10 mouse cellular contexts compared by ENCODE assay signal in the genomic region with DNA sequence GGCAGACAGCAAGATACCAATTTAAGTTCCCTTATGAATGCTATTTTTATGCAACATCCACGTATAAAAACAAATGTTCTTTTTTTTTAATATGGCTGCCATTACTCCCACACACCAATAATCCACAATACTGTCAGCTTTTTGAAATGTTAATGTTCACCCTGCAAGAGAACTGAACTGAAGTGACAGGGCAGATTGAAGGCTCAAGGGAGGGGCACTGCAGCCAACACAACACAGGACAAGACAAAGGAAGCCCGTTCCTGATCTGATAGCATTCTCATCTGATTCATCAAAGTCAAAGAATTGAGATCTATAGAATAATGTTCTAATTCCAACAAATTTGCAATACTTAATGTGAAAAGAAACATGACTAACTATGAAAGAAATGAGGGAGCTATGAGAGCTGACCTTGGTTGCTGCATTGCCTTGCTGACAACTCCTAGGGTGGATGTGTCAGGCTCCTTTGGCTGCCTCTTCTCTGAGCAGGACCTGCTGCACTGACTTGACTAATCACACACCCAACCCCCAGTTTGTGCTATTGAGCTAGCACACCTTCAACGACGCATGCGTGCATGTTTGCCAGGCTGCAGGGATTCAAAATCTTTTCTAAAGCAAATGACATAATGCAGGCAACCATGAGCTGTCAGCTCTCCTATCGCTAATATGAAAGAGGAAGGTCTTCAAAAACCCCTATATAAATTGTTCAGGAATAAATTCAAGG. TPM values are rescaled to one million over a fixed set of nuclear protein-coding genes. Genes with fewer than 3 reads are reported as not detected.
DNase-seq lines count a peak whose midpoint lies in the region; ATAC-seq lines count a peak whose summit lies in the region.
"Had no signal": no experiment of that assay in that cellular context is flagged by ENCODE, and none has a peak within 500 bp of the region (broad histone marks: within the 10 kb centered on the region; RNA-seq: fewer than 3 reads in every experiment).

No protein-coding gene starts in this region.

- DNase-seq in midbrain, embryonic 10.5 days (ENCODE audit: low spot score) = no peak
- DNase-seq in left cerebral cortex, adult 9 months (ENCODE audit: low spot score in 2 of 2) = peak; percentile 36 to 54
- no peak for DNase-seq in adrenal gland, adult 8-10 months
- DNase-seq in spleen, adult 12 weeks (ENCODE audit: low spot score) = no peak
- DNase-seq in spleen, postnatal 36 days (ENCODE audit: low spot score in 2 of 2) = no peak
- DNase-seq in ovary, postnatal 10 days (ENCODE audit: low spot score) = no peak
- DNase-seq: adrenal gland, adult 2 months had no signal

- 62% methylated on average over 6 of the region's 6 CpGs for WGBS in midbrain, embryonic 13.5 days
- WGBS in midbrain, embryonic 10.5 days = 78% methylated on average over 6 of the region's 6 CpGs
- 63% methylated on average over 6 of the region's 6 CpGs for WGBS in hindbrain, embryonic 13.5 days

- peak overlapping the region; percentile 23 for H3K4me2 ChIP-seq in midbrain, embryonic 13.5 days (replicated peaks)
- peak overlapping the region; percentile 34 for H3K4me2 ChIP-seq in hindbrain, embryonic 13.5 days

- peak overlapping the region; percentile 57 for H3K27ac ChIP-seq in midbrain, embryonic 13.5 days
- H3K27ac ChIP-seq in midbrain, embryonic 10.5 days (replicated peaks) = no peak overlapping the region
- peak overlapping the region; percentile 64; the same call in 1 of the 2 replicates for H3K27ac ChIP-seq in hindbrain, embryonic 13.5 days
- H3K27ac ChIP-seq: liver, embryonic 14.5 days had no signal

- peaks cover 3% of the 10 kb centered on the region; the same call in 1 of the 2 replicates for H3K9me3 ChIP-seq in midbrain, embryonic 13.5 days
- peaks cover 3% of the 10 kb centered on the region; the same call in 1 of the 2 replicates for H3K9me3 ChIP-seq in midbrain, embryonic 10.5 days (replicated peaks)
- no peaks in the 10 kb centered on the region for H3K9me3 ChIP-seq in hindbrain, embryonic 13.5 days

- 0 out of 2 replicates have a peak overlapping the region, but pooled peaks have one; percentile 7 for H3K9ac ChIP-seq in midbrain, embryonic 13.5 days (replicated peaks)
- no peak overlapping the region for H3K9ac ChIP-seq in hindbrain, embryonic 13.5 days
- H3K9ac ChIP-seq: liver, embryonic 14.5 days had no signal

- ATAC-seq in midbrain, embryonic 13.5 days = peak; percentile 88
- ATAC-seq in hindbrain, embryonic 13.5 days (ENCODE audit: low FRiP score) = 0 out of 2 replicates have a peak, but pooled peaks have one; percentile 63

- no peaks in the 10 kb centered on the region for H3K27me3 ChIP-seq in midbrain, embryonic 13.5 days
- H3K27me3 ChIP-seq in midbrain, embryonic 10.5 days (ENCODE audit: low read depth, poor library complexity, severe bottlenecking) = no peaks in the 10 kb centered on the region
- H3K27me3 ChIP-seq in hindbrain, embryonic 13.5 days = no peaks in the 10 kb centered on the region

- H3K36me3 ChIP-seq in midbrain, embryonic 13.5 days = no peaks in the 10 kb centered on the region
- no peaks in the 10 kb centered on the region for H3K36me3 ChIP-seq in midbrain, embryonic 10.5 days
- H3K36me3 ChIP-seq in hindbrain, embryonic 13.5 days = no peaks in the 10 kb centered on the region

- peak overlapping the region; percentile 31 for H3K4me3 ChIP-seq in midbrain, embryonic 13.5 days (replicated peaks)
- no peak overlapping the region for H3K4me3 ChIP-seq in midbrain, embryonic 10.5 days
- H3K4me3 ChIP-seq in hindbrain, embryonic 13.5 days = peak overlapping the region; percentile 23

- no peaks in the 10 kb centered on the region for H3K4me1 ChIP-seq in midbrain, embryonic 13.5 days (replicated peaks)
- H3K4me1 ChIP-seq in midbrain, embryonic 10.5 days = no peaks in the 10 kb centered on the region
- H3K4me1 ChIP-seq in hindbrain, embryonic 13.5 days (replicated peaks) = no peaks in the 10 kb centered on the region

RNA-seq across cellular contexts. Expression of a gene that starts 42.8 kb away (rescaled TPM):
- 3.0 and 4.7 TPM in 2 replicates for polyA plus RNA-seq in midbrain, embryonic 13.5 days (2015; fragmentation: Nextera tagmentation; extraction: Ambion mirVana)
- polyA plus RNA-seq in midbrain, embryonic 10.5 days (2016; fragmentation: Nextera tagmentation; extraction: Ambion mirVana) = 2.1 and 2.3 TPM in 2 replicates
- polyA plus RNA-seq in hindbrain, embryonic 13.5 days (2015; fragmentation: Nextera tagmentation; extraction: Ambion mirVana) = 2.9 and 4.1 TPM in 2 replicates
- 1 to 10 TPM; 1.9 to 8.4 (median 5.0) TPM for total RNA-seq in adrenal gland, adult 8-10 months (2022)

RNA-seq across cellular contexts. Expression of a gene that starts 42.8 kb away (rescaled TPM):
- polyA plus RNA-seq in midbrain, embryonic 13.5 days (2015; fragmentation: Nextera tagmentation; extraction: Ambion mirVana) = 440 and 486 TPM in 2 replicates
- polyA plus RNA-seq in midbrain, embryonic 10.5 days (2016; fragmentation: Nextera tagmentation; extraction: Ambion mirVana) = 82.4 and 111 TPM in 2 replicates
- 492 TPM in 2 replicates for polyA plus RNA-seq in hindbrain, embryonic 13.5 days (2015; fragmentation: Nextera tagmentation; extraction: Ambion mirVana)
- 100 to 1,000 TPM in 3 of 4 experiments, 10 to 100 TPM in 1; 99.0 to 139 (median 115) TPM for total RNA-seq in adrenal gland, adult 8-10 months (2022)
- polyA plus RNA-seq: adrenal gland, adult 2 months had no signal

Comparison
In these comparisons a context has a peak if more than half of its experiments do, and no peak if none do; other contexts are left out.
1. DNase-seq: peak in left cerebral cortex, adult 9 months (2 of 2); none in midbrain, embryonic 10.5 days (single experiment), adrenal gland, adult 8-10 months (single experiment), spleen, adult 12 weeks (single experiment), spleen, postnatal 36 days (0 of 2) and ovary, postnatal 10 days (single experiment).